Mouse (Mus musculus) c-Kit-positive CD71-positive TER-119-negative erythroid progenitor cells, embryonic 14.5 days (primary cell): ENCODE measurements at regions not wholly inside any gene's neighbourhood (a gene's known extent, or its start where the extent isn't known, plus 50 kb on each side); places are given as distances from the start of the nearest gene placed in this dataset.

Experiments
- DNase-seq: peaks from one replicate; pipeline ENCODE4 v3.0.0-alpha.2; 2013; ENCODE audit warnings: low read depth

DNA sequence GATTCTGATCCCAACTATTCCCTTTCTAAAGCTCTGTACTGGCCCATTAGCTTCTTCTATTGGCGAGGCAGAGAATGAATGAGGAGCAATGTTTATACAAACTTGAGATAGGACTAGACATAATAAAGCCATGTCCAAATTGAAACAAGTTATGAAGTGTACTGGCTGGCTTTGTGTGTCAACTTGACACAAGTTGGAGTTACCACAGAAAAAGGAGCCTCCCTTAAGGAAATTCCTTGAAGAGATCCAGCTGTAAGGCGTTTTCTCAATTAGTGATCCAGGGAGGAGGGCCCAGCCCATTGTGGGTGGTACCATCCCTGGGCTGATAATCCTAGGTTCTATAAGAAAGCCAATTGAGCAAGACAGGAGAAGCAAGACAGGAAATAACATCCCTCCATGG, 135.9 kb upstream of the Cr2 start:
- no peak for DNase-seq

DNA sequence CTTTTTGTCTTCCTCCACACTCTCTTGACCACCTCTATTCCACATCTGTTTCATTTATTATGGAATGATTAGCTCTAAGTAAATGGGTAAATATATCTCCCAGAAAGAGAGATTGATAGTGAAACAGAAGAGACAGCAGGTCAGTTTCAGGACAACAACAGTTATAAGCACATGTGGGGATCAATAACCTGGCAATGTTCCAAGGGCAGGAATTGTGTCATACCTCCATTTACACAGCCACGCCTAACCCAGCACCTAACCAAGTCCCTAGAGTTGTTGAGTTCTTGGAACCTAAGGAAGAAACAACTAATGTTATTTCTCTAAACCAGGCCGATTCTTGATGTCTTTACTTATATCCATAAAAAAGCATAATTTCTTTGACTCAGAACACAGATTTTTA, 108.6 kb upstream of the Cr2 start:
- no peak for DNase-seq

DNA sequence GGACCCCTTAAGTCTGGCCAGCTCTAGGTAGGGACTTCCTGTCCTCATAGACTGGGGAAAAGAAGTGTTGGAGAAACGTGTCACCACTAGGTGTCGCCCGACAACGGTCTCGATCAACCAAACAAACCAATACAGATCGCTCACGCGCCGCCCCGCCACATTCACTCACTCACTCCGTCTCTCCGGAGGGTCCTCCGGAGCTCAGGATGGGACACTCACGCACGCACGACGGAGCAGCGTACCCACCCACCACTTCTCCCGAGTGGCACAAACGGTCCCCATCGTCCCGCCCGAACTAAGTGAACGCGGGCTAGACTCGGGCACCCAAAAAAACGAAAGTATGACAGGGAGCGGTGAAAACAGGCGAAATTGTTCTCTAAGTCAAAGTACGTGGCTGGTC, 65.0 kb upstream of the Cr2 start:
- DNase-seq: peak; percentile 100

GRCm38 (mm10) chr1:195232658-195233057, 56.1 kb upstream of the Cr2 start:
- DNase-seq: peak; percentile 54

DNA sequence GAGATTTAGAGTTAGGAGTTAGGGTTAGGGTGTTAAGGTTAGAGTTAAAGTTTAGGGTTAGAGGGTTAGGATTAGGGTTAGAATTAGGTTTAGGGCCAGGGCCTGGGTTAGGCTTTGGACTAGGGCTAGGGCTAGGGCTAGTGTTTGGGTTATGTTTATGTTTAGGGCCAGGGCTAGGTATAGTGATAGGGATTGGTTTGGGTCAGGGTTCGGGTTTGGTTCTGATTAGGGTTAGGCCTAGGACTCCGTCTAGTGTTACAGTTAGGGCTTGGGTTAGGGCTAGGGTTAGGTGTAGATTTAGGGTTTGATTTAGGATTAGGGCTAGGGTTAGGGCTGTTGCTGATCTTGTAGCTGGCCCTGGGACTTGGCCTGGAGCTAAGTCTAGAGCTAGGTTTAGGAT, 50.5 kb upstream of the Cr2 start:
- no peak for DNase-seq
